Mouse (Mus musculus) kidney, adult 2 months (tissue): Measurements from ENCODE around the gene Nsun7. TPM values are rescaled to one million over a fixed set of nuclear protein-coding genes. Genes with fewer than 3 reads are reported as not detected.

Experiments used
- DNase-seq: peaks from one replicate; pipeline ENCODE4 v3.0.0; 2021
- H3K27ac ChIP-seq: fragments of 200-500 bp; 2 replicates; pipeline ENCODE4 v1.5.1; 2012; ENCODE audit warnings: low read depth, low read length, control low read depth, inconsistent platforms; ENCODE audit not compliant: insufficient read depth
- H3K27me3 ChIP-seq: fragments of 200-500 bp; replicated peaks from 2 replicates; pipeline ENCODE4 v1.6.1; 2012; ENCODE audit warnings: mild to moderate bottlenecking, moderate library complexity, low read length, inconsistent platforms; ENCODE audit not compliant: control insufficient read depth, insufficient read depth
- H3K36me3 ChIP-seq: fragments of 200-500 bp; 2 replicates; pipeline ENCODE4 v1.6.1; 2012; ENCODE audit warnings: mild to moderate bottlenecking, moderate library complexity, low read length, inconsistent platforms; ENCODE audit not compliant: control insufficient read depth, insufficient read depth
- H3K4me1 ChIP-seq: fragments of 200-500 bp; 2 replicates; pipeline ENCODE4 v1.6.1; 2011; ENCODE audit warnings: low read length; ENCODE audit not compliant: control insufficient read depth, insufficient read depth
- H3K4me3 ChIP-seq: fragments of 200-500 bp; 2 replicates; pipeline ENCODE4 v1.5.1; 2011; ENCODE audit warnings: mild to moderate bottlenecking, low read depth, low read length, control low read depth; ENCODE audit not compliant: insufficient read depth
- CTCF ChIP-seq: fragments of 200-500 bp; conservative IDR thresholded peaks from 2 replicates; pipeline ENCODE4 v1.5.1; 2011; ENCODE audit warnings: low read depth, mild to moderate bottlenecking, control low read depth, low read length, moderate library complexity, mixed read lengths; ENCODE audit not compliant: insufficient read depth, insufficient read length
- POLR2A ChIP-seq: fragments of 200-500 bp; IDR thresholded peaks from one replicate; pipeline ENCODE4 v1.6.1; 2011; ENCODE audit warnings: low read depth, low read length, control low read depth
- WGBS: fragments of 180-500 bp; shearing (Covaris S2); methylation state at CpG from one replicate; pipeline ENCODE4 v1.1.7; 2018; 5-methylcytosine and 5-hydroxymethylcytosine counted together
- polyA plus RNA-seq: library from polyadenylated mRNA; depleted of rRNA; stranded (reverse); fragments of >200 nt; gene quantifications from 2 replicates; pipeline ENCODE4 v1.2.3, GENCODE M21; 2012

Gene Nsun7
- polyA plus RNA-seq, 1 experiment: 0.36 TPM

DNA sequence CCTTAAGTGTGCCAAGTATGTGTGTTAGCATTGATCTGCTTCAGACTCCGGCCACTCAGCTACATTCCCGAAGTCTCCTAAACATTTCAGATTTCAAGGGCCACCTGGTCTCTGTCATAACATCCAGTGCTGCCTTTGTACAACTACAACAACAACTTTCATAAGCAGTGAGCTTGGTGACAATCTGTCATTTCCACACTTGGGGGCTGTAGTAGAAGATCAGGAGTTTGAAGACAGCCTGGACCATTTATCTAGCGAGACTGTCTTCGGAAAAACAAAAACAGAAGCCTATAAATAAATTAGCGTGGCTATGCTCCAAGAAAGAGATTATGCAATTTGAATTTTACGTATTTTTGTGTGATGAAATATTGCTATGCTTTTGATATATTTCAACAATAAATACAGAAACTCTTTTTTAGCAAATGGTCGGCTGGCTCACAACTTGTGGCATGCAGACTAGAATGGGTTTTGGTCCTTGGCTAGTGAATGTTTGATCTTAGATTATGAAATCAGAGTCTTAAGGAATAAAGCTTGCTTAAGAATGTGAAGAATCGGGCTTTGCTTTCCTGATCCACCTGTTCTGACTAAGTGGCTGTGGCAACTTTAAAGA is 27.9 kb upstream of the Nsun7 start:
- TF ChIP-seq CTCF (no peak), POLR2A (no peak)
- DNase-seq: no peak
- 82% methylated on average over 8 of the region's 8 CpGs for WGBS
- H3K4me3 ChIP-seq: no peak overlapping the region
- H3K27me3 ChIP-seq: no peaks in the 10 kb centered on the region
- no peak overlapping the region for H3K27ac ChIP-seq
- no peaks in the 10 kb centered on the region for H3K4me1 ChIP-seq
- H3K36me3 ChIP-seq: no peaks in the 10 kb centered on the region

DNA sequence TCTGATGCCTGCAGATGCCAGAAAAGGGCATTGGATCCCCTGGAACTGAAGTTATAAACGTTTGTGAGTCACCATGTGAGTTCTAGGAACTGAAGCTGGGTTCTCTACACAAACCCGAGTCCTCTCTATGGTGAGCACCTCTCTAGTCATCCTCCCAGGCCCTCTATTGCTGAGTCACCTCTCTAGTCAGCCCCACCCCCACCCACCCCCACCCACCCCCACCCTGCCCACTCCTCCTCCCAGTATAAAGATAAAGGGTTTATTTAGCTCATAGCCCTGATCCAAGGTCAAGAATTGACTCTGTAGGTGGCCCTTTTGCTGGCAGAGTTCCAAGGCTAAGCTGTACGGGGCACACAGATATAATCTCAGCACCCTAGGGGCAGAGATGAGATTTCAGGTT is 27.2 kb upstream of the Nsun7 start:
- Histone ChIP-seq H3K36me3 (no peaks in the 10 kb centered on the region), H3K27me3 (no peaks in the 10 kb centered on the region), H3K4me1 (no peaks in the 10 kb centered on the region), H3K4me3 (no peak overlapping the region), H3K27ac (no peak overlapping the region)
- 39% methylated on average over 3 of the region's 3 CpGs for WGBS
- TF ChIP-seq POLR2A (no peak), CTCF (no peak)
- no peak for DNase-seq

DNA sequence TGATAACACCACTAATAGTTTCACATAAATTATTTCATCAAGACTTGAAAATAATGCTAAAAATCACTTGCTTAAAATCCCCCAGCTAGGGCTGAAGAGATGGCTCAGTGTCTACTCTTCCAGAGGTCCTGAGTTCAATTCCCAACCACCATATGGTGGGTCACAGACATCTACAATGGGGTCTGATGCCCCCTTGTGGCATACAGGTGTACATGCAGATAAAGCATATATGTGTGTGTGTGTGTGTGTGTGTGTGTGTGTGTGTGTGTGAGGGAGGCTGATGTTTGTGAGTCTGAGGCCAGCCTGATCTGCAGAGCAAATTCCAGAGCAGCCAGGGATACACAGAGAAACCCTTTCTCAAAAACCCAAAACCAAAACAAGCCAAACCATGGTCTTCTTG is 17.8 kb upstream of the Nsun7 start:
- H3K27ac ChIP-seq: no peak overlapping the region
- no peaks in the 10 kb centered on the region for H3K36me3 ChIP-seq
- DNase-seq: peak; percentile 33
- H3K27me3 ChIP-seq: no peaks in the 10 kb centered on the region
- no peak overlapping the region for H3K4me3 ChIP-seq
- no peaks in the 10 kb centered on the region for H3K4me1 ChIP-seq
- no peak for TF ChIP-seq POLR2A
- peak; percentile 59 for TF ChIP-seq CTCF

DNA sequence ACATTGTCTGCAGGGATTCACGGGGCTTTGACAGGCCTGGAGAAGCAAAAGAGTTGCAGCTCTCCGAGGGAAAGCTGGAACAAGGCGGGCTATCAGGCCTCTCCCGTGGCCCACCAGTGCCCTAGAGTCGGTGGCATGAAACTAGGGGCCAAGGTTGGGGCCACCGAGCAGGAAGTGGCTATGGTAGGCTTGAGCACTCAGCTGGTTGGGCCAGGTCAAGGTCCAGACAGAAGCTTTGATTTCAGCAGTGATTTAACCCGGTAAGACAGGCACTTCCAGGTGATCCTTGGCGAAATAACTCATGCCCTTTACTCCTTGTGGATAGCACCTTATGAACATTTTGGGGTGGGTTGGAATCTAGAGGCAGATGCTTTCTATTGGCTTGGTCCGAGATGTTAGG is 16.2 kb upstream of the Nsun7 start:
- peak; percentile 31 for DNase-seq
- Histone ChIP-seq H3K36me3 (no peaks in the 10 kb centered on the region), H3K4me3 (no peak overlapping the region), H3K27ac (no peak overlapping the region), H3K4me1 (no peaks in the 10 kb centered on the region), H3K27me3 (no peaks in the 10 kb centered on the region)
- TF ChIP-seq POLR2A (no peak), CTCF (no peak)
- 66% methylated on average over 9 of the region's 9 CpGs for WGBS

DNA sequence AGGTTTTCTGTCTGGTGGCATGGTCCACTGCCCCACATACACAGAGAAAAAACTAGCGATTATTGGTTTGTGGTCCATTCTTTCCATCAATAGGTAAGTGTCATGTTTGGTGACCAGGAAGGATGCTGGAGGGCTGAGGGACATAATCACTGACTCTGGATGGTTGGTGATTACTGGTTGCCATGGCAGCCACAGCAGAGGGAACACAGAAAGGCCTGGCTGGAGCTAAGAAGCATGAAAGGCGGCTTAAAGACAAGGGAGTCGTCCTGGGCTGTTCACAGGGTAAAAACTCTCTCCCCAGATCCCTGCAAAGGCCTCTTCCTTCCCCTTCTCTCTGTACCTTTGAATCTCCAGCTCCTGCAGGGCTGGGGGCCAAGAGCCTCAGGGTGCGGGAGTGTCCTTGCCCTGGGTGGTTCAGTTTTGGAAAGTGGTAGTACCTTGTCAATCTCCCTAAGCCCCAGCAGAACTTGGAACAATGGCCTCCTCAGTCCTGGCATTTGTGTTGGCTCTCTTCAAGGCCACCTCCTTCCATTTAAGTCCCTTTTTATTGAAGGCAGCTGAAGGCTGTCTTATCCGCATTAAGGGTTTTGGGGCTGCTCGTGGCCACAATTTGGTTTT is 15.5 kb upstream of the Nsun7 start:
- no peaks in the 10 kb centered on the region for H3K36me3 ChIP-seq
- no peaks in the 10 kb centered on the region for H3K4me1 ChIP-seq
- H3K27ac ChIP-seq: no peak overlapping the region
- no peak for DNase-seq
- H3K4me3 ChIP-seq: no peak overlapping the region
- H3K27me3 ChIP-seq: no peaks in the 10 kb centered on the region
- TF ChIP-seq CTCF: no peak
- TF ChIP-seq POLR2A: no peak
- 80% methylated on average over 6 of the region's 6 CpGs for WGBS

DNA sequence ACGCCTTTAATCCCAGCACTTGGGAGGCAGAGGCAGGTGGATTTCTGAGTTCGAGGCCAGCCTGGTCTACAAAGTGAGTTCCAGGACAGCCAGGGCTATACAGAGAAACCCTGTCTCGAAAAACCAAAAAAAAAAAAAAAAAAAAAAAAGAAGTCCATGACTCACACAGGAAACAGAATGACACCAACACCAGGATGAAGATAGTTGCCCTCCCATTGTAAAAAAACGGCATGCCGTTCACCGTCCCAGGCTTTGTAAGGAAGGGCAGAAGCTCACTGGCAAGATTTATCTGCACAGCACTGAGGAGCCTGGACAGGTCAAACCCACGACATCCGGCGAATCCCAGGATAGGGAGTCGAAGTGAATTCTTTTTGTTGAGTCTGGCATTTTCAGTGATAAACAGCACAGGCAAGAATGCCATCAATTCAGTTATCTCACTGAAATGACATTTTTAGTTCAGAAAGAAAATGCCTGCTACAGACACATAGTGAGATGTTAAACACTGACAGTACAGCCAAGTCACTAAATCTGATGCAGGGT is 13.7 kb upstream of the Nsun7 start:
- H3K4me3 ChIP-seq: no peak overlapping the region
- H3K27ac ChIP-seq: no peak overlapping the region
- DNase-seq: peak; percentile 61
- no peaks in the 10 kb centered on the region for H3K36me3 ChIP-seq
- no peak for TF ChIP-seq CTCF
- no peak for TF ChIP-seq POLR2A
- no peaks in the 10 kb centered on the region for H3K27me3 ChIP-seq
- H3K4me1 ChIP-seq: no peaks in the 10 kb centered on the region
- WGBS: 60% methylated on average over 9 of the region's 10 CpGs

DNA sequence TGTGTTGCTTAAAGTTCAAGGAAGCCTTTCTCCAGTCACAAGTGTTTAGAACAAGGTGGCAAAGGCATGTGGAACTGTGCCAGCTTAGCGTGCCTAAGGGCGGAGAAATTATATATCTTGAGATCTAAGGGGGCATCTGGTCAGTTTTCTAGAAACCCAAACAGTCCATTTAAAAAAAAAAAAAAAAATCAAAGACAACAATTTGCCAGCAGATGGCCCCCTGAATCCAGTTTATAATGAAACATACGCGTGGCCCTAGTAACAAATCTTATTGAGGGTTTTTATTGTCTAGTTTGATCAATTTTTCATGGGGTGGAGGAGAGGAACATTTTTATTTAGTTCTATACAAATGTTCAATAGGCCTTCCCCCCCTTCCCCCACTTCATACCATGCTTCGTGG is 6.5 kb upstream of the Nsun7 start:
- WGBS: 47% methylated on average over 5 of the region's 5 CpGs

More for the DNA sequence above, 6.5 kb upstream of the Nsun7 start:
- Histone ChIP-seq H3K36me3 (no peaks in the 10 kb centered on the region), H3K27ac (no peak overlapping the region), H3K27me3 (no peaks in the 10 kb centered on the region), H3K4me3 (no peak overlapping the region), H3K4me1 (no peaks in the 10 kb centered on the region)
- no peak for DNase-seq
- TF ChIP-seq CTCF (no peak), POLR2A (no peak)
